Mouse (Mus musculus) lung, postnatal 10 days (tissue): Measurements from ENCODE around the gene Palmd.

Source experiments
- DNase-seq: peaks from one replicate; pipeline ENCODE4 v3.0.0; 2021

The Palmd gene

GRCm38 (mm10) chr3:116891436-116892205, 77.2 kb downstream of the Palmd start:
- DNase-seq = no peak

GRCm38 (mm10) chr3:116890576-116890975, 78.2 kb downstream of the Palmd start:
- DNase-seq = no peak

GRCm38 (mm10) chr3:116889358-116889757, 79.4 kb downstream of the Palmd start:
- no peak for DNase-seq

DNA sequence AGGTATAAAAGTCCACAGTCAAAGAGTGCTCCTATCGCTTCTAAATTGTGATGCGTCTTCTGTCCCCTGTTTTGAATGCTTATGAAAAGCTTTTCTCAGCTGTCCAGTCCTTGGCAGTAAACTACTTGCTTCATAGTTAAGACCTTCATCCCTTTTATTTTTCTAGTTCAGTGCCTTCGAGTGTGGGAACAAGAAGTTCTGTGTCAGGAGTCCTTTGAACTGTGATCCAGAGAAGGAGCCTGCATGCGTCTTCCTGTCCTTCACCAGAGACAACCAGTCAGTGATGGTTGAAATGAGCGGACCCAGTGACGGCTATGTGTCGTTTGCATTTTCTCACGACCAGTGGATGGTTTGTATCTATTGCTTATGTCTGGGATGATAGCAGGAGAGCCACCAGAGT, 83.8 kb downstream of the Palmd start:
- DNase-seq = no peak

DNA sequence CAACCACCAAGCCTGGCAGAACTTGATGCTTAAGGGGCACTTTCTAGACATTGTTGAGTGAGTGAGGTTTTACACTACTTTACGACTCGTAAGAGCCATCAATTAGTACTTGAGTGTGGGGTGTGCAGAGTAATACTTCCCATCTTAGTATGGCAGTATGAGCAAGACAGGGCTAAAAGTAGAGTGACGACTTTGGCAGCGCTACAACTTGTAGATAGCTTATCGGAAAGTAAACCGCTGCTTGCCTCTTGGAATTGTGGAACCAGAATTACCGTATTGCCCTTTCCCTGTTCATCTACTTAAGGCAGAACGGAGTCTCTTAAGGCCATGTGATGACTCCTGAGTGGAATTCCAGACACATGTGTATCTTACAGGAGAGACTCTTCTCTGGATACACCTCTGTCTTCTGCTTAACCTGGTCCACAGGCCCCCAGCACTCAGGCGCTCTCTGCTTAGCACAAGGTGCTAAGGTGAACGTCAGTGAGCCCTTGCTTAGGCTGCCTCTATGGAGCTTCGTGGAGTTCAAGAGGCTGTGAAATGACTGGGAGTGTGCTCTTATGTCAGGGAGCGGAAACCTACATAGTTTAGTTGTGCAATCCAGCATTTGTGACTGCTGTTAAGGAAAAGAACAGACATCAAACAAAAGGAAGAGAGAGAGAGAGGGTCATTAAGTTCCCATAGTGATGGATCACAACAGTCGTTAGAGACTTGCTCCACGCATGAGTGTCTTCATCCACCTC, 86.4 kb downstream of the Palmd start:
- peak; percentile 38 for DNase-seq

DNA sequence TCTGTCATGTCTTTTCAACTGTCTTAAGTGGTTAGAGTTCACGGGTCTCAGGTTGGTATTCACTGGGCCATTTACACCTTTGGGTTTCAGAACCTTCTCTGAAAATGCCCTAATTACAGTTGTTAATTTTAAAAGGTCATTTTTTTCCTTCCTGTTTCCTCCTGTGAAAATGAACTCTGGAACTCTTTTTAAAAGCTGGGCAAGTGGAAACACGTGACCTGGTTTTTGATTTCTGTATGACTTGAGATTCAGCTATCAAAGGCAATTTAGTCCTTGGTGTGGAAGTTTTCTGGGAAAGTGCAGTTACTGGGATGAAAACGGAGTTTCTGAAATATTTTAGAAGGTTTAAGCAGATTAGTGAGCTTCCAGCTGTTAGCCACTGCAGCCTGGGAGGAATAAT, 98.4 kb downstream of the Palmd start:
- DNase-seq = no peak
